Mouse (Mus musculus): ENCODE measurements at regions not wholly inside any gene's neighbourhood (a gene's known extent, or its start where the extent isn't known, plus 50 kb on each side); places are given as distances from the start of the nearest gene placed in this dataset.

- DNase-seq, result no peak
Measured at GRCm38 (mm10) chr2:172094159-172094558, 50.9 kb upstream of the Cbln4 start.

- no peak for DNase-seq
Measured at GRCm38 (mm10) chr2:172103881-172104655, 60.8 kb upstream of the Cbln4 start.

DNA sequence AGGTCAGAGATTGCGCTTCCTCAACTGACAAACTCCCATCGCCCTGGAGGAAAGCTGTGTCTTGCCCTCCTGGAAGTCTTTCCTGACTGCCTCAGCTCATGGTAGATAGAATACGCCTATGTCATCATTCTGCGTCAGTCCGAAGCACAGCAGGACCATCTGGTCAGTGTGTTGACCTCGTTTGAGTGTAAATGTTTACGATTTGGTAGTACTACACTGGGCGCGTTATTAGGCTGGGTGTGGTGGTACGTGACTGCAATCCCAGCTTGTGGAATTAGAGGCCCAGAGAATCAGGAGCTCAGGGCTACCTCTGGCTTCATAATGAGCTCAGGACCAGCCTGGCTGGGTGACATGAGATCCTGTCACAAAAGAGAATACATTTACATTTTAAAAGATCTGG lies 62.0 kb upstream of the Cbln4 start:
- DNase-seq, result peak; percentile 37

- no peak for DNase-seq
Measured at GRCm38 (mm10) chr2:172110706-172111105, 67.4 kb upstream of the Cbln4 start.

GRCm38 (mm10) chr2:172113639-172114038 lies 70.4 kb upstream of the Cbln4 start:
- no peak for DNase-seq

DNA sequence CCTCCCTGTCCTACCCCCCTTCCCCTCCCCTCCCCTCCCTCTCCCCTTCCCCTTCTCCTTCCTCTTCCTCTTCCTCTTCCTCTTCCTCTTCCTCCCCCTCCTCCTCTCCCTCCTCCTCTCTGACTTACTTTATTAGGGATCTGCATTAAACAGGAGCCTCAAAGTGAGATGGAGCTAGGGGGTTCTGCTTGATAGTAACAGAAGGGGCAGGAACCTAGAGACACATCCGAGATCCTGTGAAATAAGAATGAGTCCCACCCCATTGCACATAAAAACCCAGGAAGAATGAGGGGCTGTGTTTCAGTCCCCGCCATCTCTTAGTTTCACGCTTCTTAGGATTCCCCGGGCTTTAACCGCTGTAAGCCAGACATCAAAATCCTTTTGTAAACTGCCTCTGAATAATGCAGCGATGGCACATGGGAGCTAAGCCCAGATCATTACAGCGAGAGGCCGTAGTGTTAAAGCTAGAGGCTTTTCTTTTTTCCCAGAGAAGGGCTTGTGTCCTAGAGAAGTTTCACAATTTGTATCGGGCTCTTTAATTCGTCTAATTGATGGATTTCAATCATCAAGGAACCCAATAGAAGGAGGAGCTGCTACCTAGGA lies 72.4 kb upstream of the Cbln4 start:
- no peak for DNase-seq

GRCm38 (mm10) chr2:172127517-172127916 lies 84.3 kb upstream of the Cbln4 start:
- no peak for DNase-seq

GRCm38 (mm10) chr2:172131232-172131631 lies 88.0 kb upstream of the Cbln4 start:
- DNase-seq, result no peak

DNA sequence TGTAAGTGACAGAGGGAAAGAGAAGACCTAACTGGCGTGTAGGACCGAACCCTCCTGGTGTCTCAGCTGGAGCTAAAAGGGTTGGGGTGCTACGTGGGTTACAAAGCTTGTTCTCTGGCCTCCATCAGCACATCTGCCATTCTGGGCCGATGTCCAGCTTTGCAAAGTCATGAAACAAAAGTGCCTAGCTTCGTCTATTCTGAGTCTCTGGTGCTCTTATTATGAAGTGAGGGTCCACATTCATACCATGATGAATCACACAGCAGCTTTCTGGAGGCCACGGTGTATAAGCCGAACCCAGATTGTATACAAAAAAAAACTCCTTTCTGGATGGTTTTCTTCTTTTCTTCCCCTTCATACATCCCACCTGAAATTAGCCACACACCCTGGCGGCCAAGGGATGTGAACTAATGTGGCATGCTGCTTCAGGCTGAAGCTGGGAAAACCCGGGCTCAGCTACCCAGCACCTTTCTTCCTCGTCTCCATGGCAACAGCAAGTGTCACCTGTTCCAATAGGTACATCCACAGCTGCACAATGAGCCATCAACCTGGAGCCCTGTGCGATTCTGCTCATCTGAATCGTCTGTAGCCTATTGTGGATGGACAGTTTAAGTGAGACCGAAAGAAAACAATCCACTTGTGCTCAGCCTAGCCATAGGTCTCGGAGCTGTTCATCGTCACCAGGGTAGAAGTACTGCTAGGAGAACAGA lies 89.5 kb upstream of the Cbln4 start:
- no peak for DNase-seq

GRCm38 (mm10) chr2:172140080-172140479 lies 96.8 kb upstream of the Cbln4 start:
- DNase-seq, result no peak

- DNase-seq, result no peak
Measured at GRCm38 (mm10) chr2:172143269-172143668, 100.0 kb upstream of the Cbln4 start.

- DNase-seq, result no peak
Measured at GRCm38 (mm10) chr2:172148736-172149135, 99.6 kb upstream of the Mc3r start.

DNA sequence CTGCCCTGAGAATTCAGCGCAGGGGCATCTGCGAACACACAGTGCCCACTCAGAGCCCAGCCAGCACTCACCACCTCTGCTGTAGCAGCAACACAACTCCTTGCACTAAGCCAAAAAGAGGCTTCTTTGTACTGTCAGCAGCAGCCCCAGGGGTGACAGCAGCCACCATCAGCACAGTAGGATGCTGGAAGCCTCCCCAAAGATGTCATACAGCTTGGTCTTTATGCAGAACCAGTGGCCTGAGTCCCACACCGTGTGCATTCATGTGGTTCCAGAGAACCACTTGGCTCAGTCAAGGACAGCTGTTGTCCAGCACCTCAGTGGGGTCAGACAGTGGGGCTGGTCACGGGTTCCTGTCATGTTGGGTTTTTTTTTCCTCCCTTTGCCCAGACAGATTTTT lies 98.6 kb upstream of the Mc3r start:
- no peak for DNase-seq

DNA sequence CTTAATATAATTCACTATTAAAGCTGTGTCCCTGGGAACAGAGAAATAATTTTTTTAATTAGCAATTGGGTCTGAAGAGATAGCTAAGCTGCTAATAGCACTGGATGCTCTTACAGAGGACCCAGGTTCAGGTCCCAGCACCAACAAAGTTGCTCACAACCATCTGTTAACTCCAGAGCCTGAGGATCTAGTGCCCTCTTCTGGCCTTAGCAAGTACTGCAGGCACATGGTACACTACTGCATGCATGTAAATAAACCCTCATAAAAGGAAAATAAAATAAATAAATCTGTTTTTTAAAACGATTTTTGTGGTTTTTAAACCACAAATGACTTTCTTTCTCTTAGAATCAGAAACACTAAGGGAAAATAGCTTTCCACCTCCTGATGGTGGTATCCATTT lies 97.4 kb upstream of the Mc3r start:
- DNase-seq, result no peak

DNA sequence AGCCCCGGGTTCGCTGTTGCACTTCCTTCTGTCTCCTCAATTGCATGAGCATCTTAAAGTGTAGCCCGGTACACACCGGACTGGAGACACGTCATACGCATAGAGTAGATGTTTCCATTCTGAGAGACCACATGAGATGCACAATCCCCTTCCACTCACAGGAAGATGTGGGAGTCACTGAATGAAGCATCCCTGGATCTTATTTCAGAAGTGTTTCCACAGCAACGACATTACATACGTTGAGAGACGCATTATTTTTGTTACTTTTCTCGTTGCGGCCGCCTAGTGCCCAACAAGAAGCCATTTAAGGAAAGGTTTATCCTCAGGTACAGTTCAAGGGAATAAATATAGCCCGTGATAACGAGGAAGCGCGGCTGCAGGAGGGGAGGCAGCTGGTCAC lies 88.4 kb upstream of the Mc3r start:
- DNase-seq, result no peak

DNA sequence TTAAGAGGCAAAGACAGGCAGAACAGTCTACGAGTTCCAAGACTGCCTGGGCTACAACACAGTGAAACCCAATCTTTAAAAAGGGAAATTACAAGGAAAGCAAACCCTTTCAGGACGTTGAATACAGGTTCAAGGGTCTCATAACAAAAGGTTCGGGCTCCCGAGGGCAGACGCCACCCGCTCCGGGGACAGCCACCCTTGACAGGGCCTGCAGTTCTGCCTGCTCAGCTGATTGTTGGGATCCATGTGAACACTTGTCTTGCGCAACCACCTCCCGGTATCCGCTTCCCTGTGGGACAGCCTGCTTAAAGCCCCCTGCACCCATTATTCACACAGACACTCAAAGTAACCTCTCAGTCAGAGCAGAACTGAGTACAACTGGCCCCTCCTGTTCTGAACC lies 70.9 kb upstream of the Mc3r start:
- no peak for DNase-seq

DNA sequence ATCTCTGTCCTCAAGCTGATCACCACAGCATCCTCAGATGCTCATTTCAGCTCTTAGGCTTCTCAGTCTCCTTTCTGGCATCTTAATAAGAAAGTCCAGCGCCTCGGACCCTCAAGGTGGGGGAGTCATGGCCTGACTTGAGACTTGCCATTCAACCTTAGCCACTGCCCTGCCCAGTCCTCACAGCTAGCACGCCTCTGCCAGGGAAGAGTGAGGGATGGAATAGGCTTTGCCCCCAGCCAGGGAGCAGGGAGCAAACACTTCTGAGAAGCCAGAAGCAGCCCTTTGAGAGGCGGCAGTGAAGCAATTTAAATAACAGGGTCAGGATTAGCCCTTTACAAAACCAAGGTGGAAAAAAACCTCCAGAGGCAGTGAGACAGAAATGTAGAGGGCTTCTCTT lies 69.0 kb upstream of the Mc3r start:
- DNase-seq, result no peak

GRCm38 (mm10) chr2:172197746-172198145 lies 50.5 kb upstream of the Mc3r start:
- DNase-seq, result no peak
